Mouse (Mus musculus): Measurements from ENCODE around the gene Wwox. TPM values are rescaled to one million over a fixed set of nuclear protein-coding genes. Genes with fewer than 3 reads are reported as not detected.
"Not testable (repeated sequence)": the region's sequence is repeated elsewhere in the genome, so short reads cannot be mapped to it uniquely, and the experiment has no call there.

Wwox gene
- polyA plus RNA-seq, 1 experiment: 13.5 TPM

GRCm38 (mm10) chr8:114821543-114821942, 382.1 kb downstream of the Wwox start:
- WGBS: 84% methylated on average over 8 of the region's 8 CpGs
- Histone ChIP-seq H3K4me3 (replicated peaks; ENCODE audit: control insufficient read depth, low read depth, low read length) (no peak overlapping the region), H3K4me1 (ENCODE audit: control insufficient read depth, insufficient read depth, low read length) (no peaks in the 10 kb centered on the region; the same call in 1 of the 2 replicates), H3K27ac (ENCODE audit: control insufficient read depth, insufficient read depth, low read depth, low read length, poor library complexity) (no peak overlapping the region)
- TF ChIP-seq POLR2A (IDR thresholded peaks at IDR 0.05; ENCODE audit: borderline replicate concordance, control insufficient read depth, low read depth, low read length) (no peak), CTCF (IDR thresholded peaks at IDR 0.05; ENCODE audit: control insufficient read depth, insufficient read depth, low read length) (no peak)

- Histone ChIP-seq H3K4me1 (ENCODE audit: control insufficient read depth, insufficient read depth, low read length) (no peaks in the 10 kb centered on the region), H3K4me3 (replicated peaks; ENCODE audit: control insufficient read depth, low read depth, low read length) (no peak overlapping the region), H3K27ac (ENCODE audit: control insufficient read depth, insufficient read depth, low read depth, low read length, poor library complexity) (no peak overlapping the region)
- no peak for TF ChIP-seq CTCF (IDR thresholded peaks at IDR 0.05; ENCODE audit: control insufficient read depth, insufficient read depth, low read length)
- no peak for TF ChIP-seq POLR2A (IDR thresholded peaks at IDR 0.05; ENCODE audit: borderline replicate concordance, control insufficient read depth, low read depth, low read length)
- 88% methylated on average over 8 of the region's 8 CpGs for WGBS
Measured at GRCm38 (mm10) chr8:114825460-114825859, 386.0 kb downstream of the Wwox start.

GRCm38 (mm10) chr8:114826991-114827390, 387.5 kb downstream of the Wwox start:
- WGBS: 75% methylated on average over 5 of the region's 5 CpGs
- H3K4me3 ChIP-seq (replicated peaks; ENCODE audit: control insufficient read depth, low read depth, low read length): no peak overlapping the region
- no peaks in the 10 kb centered on the region; the same call in 1 of the 2 replicates for H3K4me1 ChIP-seq (ENCODE audit: control insufficient read depth, insufficient read depth, low read length)
- no peak overlapping the region for H3K27ac ChIP-seq (ENCODE audit: control insufficient read depth, insufficient read depth, low read depth, low read length, poor library complexity)
- TF ChIP-seq CTCF (IDR thresholded peaks at IDR 0.05; ENCODE audit: control insufficient read depth, insufficient read depth, low read length) (no peak), POLR2A (IDR thresholded peaks at IDR 0.05; ENCODE audit: borderline replicate concordance, control insufficient read depth, low read depth, low read length) (no peak)

GRCm38 (mm10) chr8:114827810-114828209, 388.4 kb downstream of the Wwox start:
- H3K4me3 ChIP-seq (replicated peaks; ENCODE audit: control insufficient read depth, low read depth, low read length); H3K27ac ChIP-seq (ENCODE audit: control insufficient read depth, insufficient read depth, low read depth, low read length, poor library complexity); H3K4me1 ChIP-seq (ENCODE audit: control insufficient read depth, insufficient read depth, low read length): not testable (repeated sequence)
- WGBS: 30% methylated on average over 1 of the region's 1 CpGs

- H3K4me1 ChIP-seq (ENCODE audit: control insufficient read depth, insufficient read depth, low read length): peaks cover 2% of the 10 kb centered on the region
- H3K27ac ChIP-seq (ENCODE audit: control insufficient read depth, insufficient read depth, low read depth, low read length, poor library complexity): no peak overlapping the region
- no peak overlapping the region for H3K4me3 ChIP-seq (replicated peaks; ENCODE audit: control insufficient read depth, low read depth, low read length)
- no peak for TF ChIP-seq CTCF (IDR thresholded peaks at IDR 0.05; ENCODE audit: control insufficient read depth, insufficient read depth, low read length)
- no peak for TF ChIP-seq POLR2A (IDR thresholded peaks at IDR 0.05; ENCODE audit: borderline replicate concordance, control insufficient read depth, low read depth, low read length)
- 28% methylated on average over 9 of the region's 9 CpGs for WGBS
Measured at GRCm38 (mm10) chr8:114831595-114831994, 392.1 kb downstream of the Wwox start.

DNA sequence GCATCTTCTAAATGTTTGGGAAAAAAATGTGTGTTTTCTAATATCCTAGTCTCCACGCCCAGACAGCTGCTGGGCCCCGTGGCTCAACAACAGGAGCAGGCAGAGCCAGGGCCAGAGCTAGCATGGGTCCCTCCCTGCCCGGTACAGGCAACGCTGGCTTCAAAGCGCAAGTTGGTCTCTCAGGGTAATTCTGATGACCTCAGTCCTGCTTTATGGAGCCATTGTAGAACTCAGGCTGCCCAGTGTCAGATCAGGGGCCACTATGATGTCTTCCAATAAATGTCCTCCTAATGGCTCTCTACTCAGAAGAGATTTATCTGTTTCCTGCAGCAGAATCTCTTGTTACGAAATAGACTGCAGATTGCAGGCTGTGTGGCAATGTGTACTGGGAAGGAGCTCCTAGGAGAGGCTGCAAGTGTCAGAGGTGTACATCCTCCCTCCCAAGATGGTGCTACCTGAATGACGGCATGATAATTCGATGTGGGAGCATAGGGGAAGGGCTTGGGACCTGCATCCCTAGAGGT, 392.9 kb downstream of the Wwox start:
- no peak overlapping the region; the same call in 1 of the 2 replicates for H3K27ac ChIP-seq (ENCODE audit: control insufficient read depth, insufficient read depth, low read depth, low read length, poor library complexity)
- H3K4me3 ChIP-seq (replicated peaks; ENCODE audit: control insufficient read depth, low read depth, low read length): no peak overlapping the region
- TF ChIP-seq POLR2A (IDR thresholded peaks at IDR 0.05; ENCODE audit: borderline replicate concordance, control insufficient read depth, low read depth, low read length) (no peak), CTCF (IDR thresholded peaks at IDR 0.05; ENCODE audit: control insufficient read depth, insufficient read depth, low read length) (no peak)
- peaks cover 2% of the 10 kb centered on the region for H3K4me1 ChIP-seq (ENCODE audit: control insufficient read depth, insufficient read depth, low read length)
- 65% methylated on average over 8 of the region's 8 CpGs for WGBS

DNA sequence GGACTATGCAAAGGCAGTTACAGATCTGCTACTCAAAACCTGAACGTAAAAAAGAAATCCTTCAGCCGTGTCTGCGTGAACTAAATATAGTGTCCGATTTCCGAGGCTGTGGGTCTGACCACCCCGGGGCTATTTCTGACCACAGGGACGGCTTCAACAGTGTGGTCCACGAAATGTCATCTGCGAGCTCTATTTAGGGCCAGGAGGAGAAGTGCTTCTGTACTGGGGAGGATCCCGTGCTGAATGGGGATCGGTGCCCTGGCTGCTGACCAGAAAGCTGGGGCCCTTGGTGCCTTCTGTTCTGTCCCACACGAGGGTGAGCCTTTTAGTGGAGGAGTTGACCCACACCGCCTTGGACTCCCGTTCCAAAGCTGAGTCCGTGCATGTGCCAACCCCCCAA, 395.3 kb downstream of the Wwox start:
- no peak for TF ChIP-seq POLR2A (IDR thresholded peaks at IDR 0.05; ENCODE audit: borderline replicate concordance, control insufficient read depth, low read depth, low read length)
- no peak for TF ChIP-seq CTCF (IDR thresholded peaks at IDR 0.05; ENCODE audit: control insufficient read depth, insufficient read depth, low read length)
- WGBS: 77% methylated on average over 15 of the region's 15 CpGs
- Histone ChIP-seq H3K27ac (ENCODE audit: control insufficient read depth, insufficient read depth, low read depth, low read length, poor library complexity) (no peak overlapping the region), H3K4me1 (ENCODE audit: control insufficient read depth, insufficient read depth, low read length) (peaks cover 2% of the 10 kb centered on the region), H3K4me3 (replicated peaks; ENCODE audit: control insufficient read depth, low read depth, low read length) (no peak overlapping the region)

DNA sequence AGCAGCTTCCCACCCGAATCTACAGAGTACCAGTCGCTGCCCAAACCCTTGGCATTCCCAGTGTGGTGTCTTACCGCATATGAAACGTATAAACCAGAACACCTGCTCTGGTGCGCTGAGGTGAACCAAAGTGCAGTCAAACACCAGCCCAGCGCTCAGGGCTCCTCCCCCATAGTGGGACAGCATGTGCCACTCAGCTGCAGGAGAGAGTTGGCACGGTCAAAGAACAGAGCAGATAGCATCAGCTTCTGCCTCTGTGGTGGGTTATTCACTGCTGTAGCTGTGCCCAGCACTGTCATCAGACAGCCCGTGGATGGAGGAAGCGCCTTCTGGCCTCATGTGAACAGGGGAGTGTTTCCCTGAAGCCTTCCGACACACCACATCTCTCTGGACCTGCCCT, 400.5 kb downstream of the Wwox start:
- H3K27ac ChIP-seq (ENCODE audit: control insufficient read depth, insufficient read depth, low read depth, low read length, poor library complexity): no peak overlapping the region
- TF ChIP-seq CTCF (IDR thresholded peaks at IDR 0.05; ENCODE audit: control insufficient read depth, insufficient read depth, low read length) (no peak), POLR2A (IDR thresholded peaks at IDR 0.05; ENCODE audit: borderline replicate concordance, control insufficient read depth, low read depth, low read length) (no peak)
- 64% methylated on average over 10 of the region's 10 CpGs for WGBS
- no peak overlapping the region for H3K4me3 ChIP-seq (replicated peaks; ENCODE audit: control insufficient read depth, low read depth, low read length)
- no peaks in the 10 kb centered on the region for H3K4me1 ChIP-seq (ENCODE audit: control insufficient read depth, insufficient read depth, low read length)

- no peak for TF ChIP-seq POLR2A (IDR thresholded peaks at IDR 0.05; ENCODE audit: borderline replicate concordance, control insufficient read depth, low read depth, low read length)
- no peak for TF ChIP-seq CTCF (IDR thresholded peaks at IDR 0.05; ENCODE audit: control insufficient read depth, insufficient read depth, low read length)
- Histone ChIP-seq H3K4me3 (replicated peaks; ENCODE audit: control insufficient read depth, low read depth, low read length) (no peak overlapping the region), H3K4me1 (ENCODE audit: control insufficient read depth, insufficient read depth, low read length) (no peaks in the 10 kb centered on the region), H3K27ac (ENCODE audit: control insufficient read depth, insufficient read depth, low read depth, low read length, poor library complexity) (no peak overlapping the region)
- 52% methylated on average over 7 of the region's 7 CpGs for WGBS
Measured at GRCm38 (mm10) chr8:114847666-114848065, 408.2 kb downstream of the Wwox start.
